Mouse (Mus musculus): ENCODE results near the gene Zfp382. TPM values are rescaled to one million over a fixed set of nuclear protein-coding genes. Genes with fewer than 3 reads are reported as not detected.

The Zfp382 gene
- polyA plus RNA-seq, 1 experiment: 3.8 TPM

- H3K79me3 ChIP-seq (ENCODE audit: low read depth): peaks cover 90% of the 10 kb centered on the region
- H3K36me3 ChIP-seq (ENCODE audit: control insufficient read depth, insufficient read depth): peaks cover 91% of the 10 kb centered on the region
- H3K4me3 ChIP-seq (ENCODE audit: insufficient read depth, poor library complexity, severe bottlenecking): no peak overlapping the region
- H3K79me2 ChIP-seq (ENCODE audit: control insufficient read depth, insufficient read depth): peaks cover 90% of the 10 kb centered on the region
- H3K27me3 ChIP-seq (ENCODE audit: control insufficient read depth, insufficient read depth, insufficient read length): no peaks in the 10 kb centered on the region
- no peak overlapping the region for H3ac ChIP-seq (ENCODE audit: control insufficient read depth, insufficient read length, low read depth)
- no peak for TF ChIP-seq MYOG (IDR thresholded peaks at IDR 0.05; ENCODE audit: control insufficient read depth, extremely low read depth, insufficient read length)
- TF ChIP-seq FOSL1 (IDR thresholded peaks at IDR 0.05; ENCODE audit: insufficient read depth, low read length, poor library complexity, severe bottlenecking): no peak
- no peak for TF ChIP-seq USF1 (IDR thresholded peaks at IDR 0.05; ENCODE audit: low read depth)
- no peak for TF ChIP-seq CTCF (IDR thresholded peaks at IDR 0.05; ENCODE audit: control insufficient read depth, insufficient read depth, insufficient read length)
- TF ChIP-seq MYOD1 (IDR thresholded peaks at IDR 0.05; ENCODE audit: control insufficient read depth, insufficient read length, low read depth): no peak
- no peak for TF ChIP-seq MAX (IDR thresholded peaks at IDR 0.05)
- TF ChIP-seq CEBPB (IDR thresholded peaks at IDR 0.05; ENCODE audit: low read depth): no peak
Measured at GRCm38 (mm10) chr7:30163113-30163512, 41.4 kb downstream of the Zfp382 start.

DNA sequence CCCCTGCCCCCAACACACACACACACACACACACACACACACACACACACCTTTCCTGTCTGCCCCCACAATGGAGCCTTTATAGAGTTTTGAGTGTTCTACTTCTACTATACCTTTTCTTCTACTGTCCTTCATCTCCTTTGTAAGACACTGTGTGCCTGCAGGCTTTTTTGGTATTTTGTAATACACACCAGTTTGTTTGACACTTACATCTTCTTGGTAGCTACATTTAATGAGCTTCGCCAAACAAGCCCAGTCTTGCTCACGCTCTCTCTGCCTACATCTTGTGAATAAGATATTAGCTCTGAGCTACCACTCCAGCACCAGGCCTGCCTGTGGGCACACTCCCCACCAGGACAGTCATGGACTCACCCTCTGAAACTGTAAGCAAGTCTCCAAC is 43.0 kb downstream of the Zfp382 start:
- TF ChIP-seq MYOD1 (IDR thresholded peaks at IDR 0.05; ENCODE audit: control insufficient read depth, insufficient read length, low read depth) (no peak), MYOG (IDR thresholded peaks at IDR 0.05; ENCODE audit: control insufficient read depth, extremely low read depth, insufficient read length) (no peak), FOSL1 (IDR thresholded peaks at IDR 0.05; ENCODE audit: insufficient read depth, low read length, poor library complexity, severe bottlenecking) (no peak), CEBPB (IDR thresholded peaks at IDR 0.05; ENCODE audit: low read depth) (no peak), MAX (IDR thresholded peaks at IDR 0.05) (no peak), CTCF (IDR thresholded peaks at IDR 0.05; ENCODE audit: control insufficient read depth, insufficient read depth, insufficient read length) (no peak)
- no peak overlapping the region for H3ac ChIP-seq (ENCODE audit: control insufficient read depth, insufficient read length, low read depth)
- no peaks in the 10 kb centered on the region for H3K27me3 ChIP-seq (ENCODE audit: control insufficient read depth, insufficient read depth, insufficient read length)
- peaks cover 93% of the 10 kb centered on the region for H3K79me2 ChIP-seq (ENCODE audit: control insufficient read depth, insufficient read depth)
- no peak overlapping the region for H3K4me3 ChIP-seq (ENCODE audit: insufficient read depth, poor library complexity, severe bottlenecking)
- peaks cover 75% of the 10 kb centered on the region for H3K36me3 ChIP-seq (ENCODE audit: control insufficient read depth, insufficient read depth)
- peaks cover 92% of the 10 kb centered on the region for H3K79me3 ChIP-seq (ENCODE audit: low read depth)

GRCm38 (mm10) chr7:30168914-30169582 is 47.3 kb downstream of the Zfp382 start:
- no peak for TF ChIP-seq CEBPB (IDR thresholded peaks at IDR 0.05; ENCODE audit: low read depth)
- no peak for TF ChIP-seq MYOG (IDR thresholded peaks at IDR 0.05; ENCODE audit: control insufficient read depth, extremely low read depth, insufficient read length)
- no peak for TF ChIP-seq FOSL1 (IDR thresholded peaks at IDR 0.05; ENCODE audit: insufficient read depth, low read length, poor library complexity, severe bottlenecking)
- no peak for TF ChIP-seq MAX (IDR thresholded peaks at IDR 0.05)
- no peak for TF ChIP-seq MYOD1 (IDR thresholded peaks at IDR 0.05; ENCODE audit: control insufficient read depth, insufficient read length, low read depth)
- no peak for TF ChIP-seq USF1 (IDR thresholded peaks at IDR 0.05; ENCODE audit: low read depth)
- TF ChIP-seq CTCF (IDR thresholded peaks at IDR 0.05; ENCODE audit: control insufficient read depth, insufficient read depth, insufficient read length): no peak
- H3K4me3 ChIP-seq (ENCODE audit: insufficient read depth, poor library complexity, severe bottlenecking): peak overlapping the region; percentile 81
- peaks cover 54% of the 10 kb centered on the region for H3K79me3 ChIP-seq (ENCODE audit: low read depth)
- H3K27me3 ChIP-seq (ENCODE audit: control insufficient read depth, insufficient read depth, insufficient read length): no peaks in the 10 kb centered on the region
- H3K36me3 ChIP-seq (ENCODE audit: control insufficient read depth, insufficient read depth): peaks cover 32% of the 10 kb centered on the region
- peak overlapping the region; percentile 79 for H3ac ChIP-seq (ENCODE audit: control insufficient read depth, insufficient read length, low read depth)
- H3K79me2 ChIP-seq (ENCODE audit: control insufficient read depth, insufficient read depth): peaks cover 56% of the 10 kb centered on the region

DNA sequence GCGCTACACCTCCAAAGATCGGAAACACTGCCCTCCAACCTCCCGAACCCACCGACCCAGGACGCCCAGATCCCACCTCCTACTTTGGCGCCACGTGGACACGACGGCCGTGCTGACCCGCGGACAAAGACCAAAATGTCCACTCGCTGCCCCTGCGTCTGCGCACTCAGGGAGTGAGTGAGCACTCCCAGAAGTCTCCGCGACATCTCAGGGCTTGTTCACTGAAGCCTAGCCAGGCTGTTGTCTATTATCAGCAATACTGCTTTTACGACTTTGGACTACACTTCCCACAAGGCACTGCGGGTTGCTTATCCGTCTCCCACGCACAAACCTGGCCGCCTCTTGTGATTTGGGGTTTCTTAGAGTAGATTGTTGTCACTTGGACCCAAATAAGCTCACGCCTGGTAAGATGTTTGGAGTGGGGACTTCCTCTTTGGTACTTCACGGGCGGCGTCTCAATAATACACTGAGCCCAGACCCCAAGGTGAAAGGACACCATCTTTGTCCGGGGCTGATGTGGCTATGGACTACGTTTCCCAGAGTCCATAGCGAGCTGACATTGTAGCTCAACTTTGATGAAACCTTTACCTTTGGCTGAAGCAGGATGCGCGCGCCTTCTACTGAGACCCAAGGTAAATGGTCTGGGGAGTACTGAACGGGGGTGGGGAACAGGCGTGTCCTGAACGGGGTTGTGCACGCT is 48.0 kb downstream of the Zfp382 start, which contains the start of gene Zfp146:
Zfp146 (minus strand) TSS at position 168 of the 700 bp plus-strand sequence.
- Histone ChIP-seq H3K79me3 (ENCODE audit: low read depth) (peaks cover 47% of the 10 kb centered on the region), H3K36me3 (ENCODE audit: control insufficient read depth, insufficient read depth) (peaks cover 27% of the 10 kb centered on the region), H3ac (ENCODE audit: control insufficient read depth, insufficient read length, low read depth) (peak within 1 kb of the TSS; percentile 79), H3K79me2 (ENCODE audit: control insufficient read depth, insufficient read depth) (peaks cover 49% of the 10 kb centered on the region), H3K4me3 (ENCODE audit: insufficient read depth, poor library complexity, severe bottlenecking) (peak within 1 kb of the TSS; percentile 81), H3K27me3 (ENCODE audit: control insufficient read depth, insufficient read depth, insufficient read length) (no peaks in the 10 kb centered on the region)
- peak; percentile 56 for TF ChIP-seq USF1 (IDR thresholded peaks at IDR 0.05; ENCODE audit: low read depth)
- peak; percentile 93 for TF ChIP-seq MAX (IDR thresholded peaks at IDR 0.05)
- no peak for TF ChIP-seq FOSL1 (IDR thresholded peaks at IDR 0.05; ENCODE audit: insufficient read depth, low read length, poor library complexity, severe bottlenecking)

GRCm38 (mm10) chr7:30170283-30170951 is 48.7 kb downstream of the Zfp382 start:
- Histone ChIP-seq H3K79me2 (ENCODE audit: control insufficient read depth, insufficient read depth) (peaks cover 42% of the 10 kb centered on the region), H3K36me3 (ENCODE audit: control insufficient read depth, insufficient read depth) (peaks cover 23% of the 10 kb centered on the region), H3K4me3 (ENCODE audit: insufficient read depth, poor library complexity, severe bottlenecking) (peak overlapping the region; percentile 81), H3ac (ENCODE audit: control insufficient read depth, insufficient read length, low read depth) (peak overlapping the region; percentile 49), H3K79me3 (ENCODE audit: low read depth) (peaks cover 41% of the 10 kb centered on the region), H3K27me3 (ENCODE audit: control insufficient read depth, insufficient read depth, insufficient read length) (no peaks in the 10 kb centered on the region)
- TF ChIP-seq MYOD1 (IDR thresholded peaks at IDR 0.05; ENCODE audit: control insufficient read depth, insufficient read length, low read depth): no peak
- TF ChIP-seq USF1 (IDR thresholded peaks at IDR 0.05; ENCODE audit: low read depth): no peak
- no peak for TF ChIP-seq MYOG (IDR thresholded peaks at IDR 0.05; ENCODE audit: control insufficient read depth, extremely low read depth, insufficient read length)
- no peak for TF ChIP-seq CEBPB (IDR thresholded peaks at IDR 0.05; ENCODE audit: low read depth)
- no peak for TF ChIP-seq FOSL1 (IDR thresholded peaks at IDR 0.05; ENCODE audit: insufficient read depth, low read length, poor library complexity, severe bottlenecking)
- TF ChIP-seq MAX (IDR thresholded peaks at IDR 0.05): no peak
- no peak for TF ChIP-seq CTCF (IDR thresholded peaks at IDR 0.05; ENCODE audit: control insufficient read depth, insufficient read depth, insufficient read length)
